Mouse (Mus musculus) MEL (cell line): ENCODE measurements around the gene Tnfsf12. TPM values are rescaled to one million over a fixed set of nuclear protein-coding genes. Genes with fewer than 3 reads are reported as not detected.

Experiments used
- DNase-seq: peaks from one replicate; pipeline ENCODE4 v3.0.0; 2011; ENCODE audit warnings: low read depth, low spot score
- H3K27ac ChIP-seq: 2 replicates; pipeline ENCODE4 v1.5.1; 2012; ENCODE audit warnings: low read depth, mild to moderate bottlenecking, control low read depth, low read length, moderate library complexity; ENCODE audit not compliant: control insufficient read depth
- H3K27me3 ChIP-seq, 2 experiments: fragments of 150-350 bp in 1 of 2; sonication (generic) in 1 of 2; 2 replicates each; pipeline ENCODE4 v1.6.1; 2012; ENCODE audit warnings: low read length in 2 of 2, mild to moderate bottlenecking in 2 of 2, improper control_type of control experiment in 1 of 2, moderate library complexity in 1 of 2; ENCODE audit not compliant: insufficient read depth in 2 of 2, control insufficient read depth in 1 of 2
- H3K36me3 ChIP-seq, 2 experiments: 2 replicates each; pipeline ENCODE4 v1.6.1; 2012 to 2014; ENCODE audit warnings: low read length in 2 of 2, improper control_type of control experiment in 1 of 2, inconsistent platforms in 1 of 2, mild to moderate bottlenecking in 1 of 2; ENCODE audit not compliant: insufficient read depth in 2 of 2, control insufficient read depth in 1 of 2
- H3K4me1 ChIP-seq, 2 experiments: fragments of 150-350 bp in 1 of 2; sonication (generic) in 1 of 2; 2 replicates each; pipeline ENCODE4 v1.6.1; 2012; ENCODE audit warnings: low read length in 2 of 2, improper control_type of control experiment in 1 of 2, mild to moderate bottlenecking in 1 of 2; ENCODE audit not compliant: insufficient read depth in 2 of 2, control insufficient read depth in 1 of 2
- H3K4me3 ChIP-seq, 2 experiments: fragments of 150-350 bp in 1 of 2; sonication (generic) in 1 of 2; 2 replicates each; pipeline ENCODE4 v1.5.1; 2012; ENCODE audit warnings: low read depth in 2 of 2, low read length in 2 of 2, mild to moderate bottlenecking in 2 of 2, moderate library complexity in 2 of 2, control low read depth in 1 of 2, improper control_type of control experiment in 1 of 2; ENCODE audit not compliant: control insufficient read depth in 1 of 2, insufficient read depth in 1 of 2
- H3K79me2 ChIP-seq: 2 replicates; pipeline ENCODE4 v1.6.1; 2012; ENCODE audit warnings: mild to moderate bottlenecking, low read length, moderate library complexity; ENCODE audit not compliant: control insufficient read depth, poor library complexity, insufficient read depth
- H3K9ac ChIP-seq: 2 replicates; pipeline ENCODE4 v1.6.1; 2012; ENCODE audit warnings: low read depth, mild to moderate bottlenecking, control low read depth, low read length, moderate library complexity; ENCODE audit not compliant: control insufficient read depth, poor library complexity, severe bottlenecking
- H3K9me3 ChIP-seq: fragments of 150-350 bp; sonication (generic); replicated peaks from 2 replicates; pipeline ENCODE4 v1.6.1; 2012; ENCODE audit warnings: mild to moderate bottlenecking, low read length, improper control_type of control experiment, moderate library complexity; ENCODE audit not compliant: insufficient read depth
- CHD1 ChIP-seq: IDR thresholded peaks from 2 replicates; pipeline ENCODE4 v1.6.1; 2012; ENCODE audit warnings: low read depth, mild to moderate bottlenecking, inconsistent platforms, low read length, improper control_type of control experiment
- CHD2 ChIP-seq: IDR thresholded peaks from 2 replicates; pipeline ENCODE4 v1.6.1; 2011; ENCODE audit warnings: low read length, improper control_type of control experiment
- CTCF ChIP-seq, 3 experiments: IDR thresholded peaks in 2 of 3; conservative IDR thresholded peaks in 1 of 3; 2 replicates each; pipeline ENCODE4 v1.5.1; 2011 to 2012; ENCODE audit warnings: low read length in 3 of 3, low read depth in 2 of 3, mild to moderate bottlenecking in 2 of 3, improper control_type of control experiment in 1 of 3, inconsistent platforms in 1 of 3, mixed read lengths in 1 of 3, moderate library complexity in 1 of 3; ENCODE audit not compliant: control insufficient read depth in 1 of 3, insufficient read depth in 1 of 3, poor library complexity in 1 of 3, severe bottlenecking in 1 of 3
- ELF1 ChIP-seq: IDR thresholded peaks from 2 replicates; pipeline ENCODE4 v1.6.1; 2014; ENCODE audit warnings: low read depth, mild to moderate bottlenecking, inconsistent platforms, low read length, improper control_type of control experiment, moderate library complexity
- ETS1 ChIP-seq: IDR thresholded peaks from 2 replicates; pipeline ENCODE4 v1.6.1; 2012; ENCODE audit warnings: low read depth, mild to moderate bottlenecking, inconsistent platforms, low read length, improper control_type of control experiment, moderate library complexity
- GATA1 ChIP-seq: IDR thresholded peaks from 2 replicates; pipeline ENCODE4 v1.6.1; 2011; ENCODE audit warnings: low read depth, low read length, improper control_type of control experiment
- KAT2A ChIP-seq: conservative IDR thresholded peaks from 2 replicates; pipeline ENCODE4 v1.6.1; 2012; ENCODE audit warnings: low read depth, low read length, improper control_type of control experiment, inconsistent platforms
- MEF2A ChIP-seq: IDR thresholded peaks from 2 replicates; pipeline ENCODE4 v1.6.1; 2014; ENCODE audit warnings: low read depth, mild to moderate bottlenecking, inconsistent platforms, low read length, improper control_type of control experiment; ENCODE audit not compliant: poor library complexity, insufficient replicate concordance, severe bottlenecking; ENCODE audit errors: extremely low read depth
- MXI1 ChIP-seq: IDR thresholded peaks from 2 replicates; pipeline ENCODE4 v1.6.1; 2011; ENCODE audit warnings: mild to moderate bottlenecking, low read depth, low read length, improper control_type of control experiment
- MYB ChIP-seq: IDR thresholded peaks from 2 replicates; pipeline ENCODE4 v1.6.1; 2011; ENCODE audit warnings: mild to moderate bottlenecking, low read depth, low read length, improper control_type of control experiment
- MYC ChIP-seq: IDR thresholded peaks from 2 replicates; pipeline ENCODE4 v1.6.1; 2011; ENCODE audit warnings: low read depth, mild to moderate bottlenecking, low read length, improper control_type of control experiment, moderate library complexity
- POLR2A ChIP-seq, 2 experiments: IDR thresholded peaks; 2 replicates each; pipeline ENCODE4 v1.6.1; 2011 to 2012; ENCODE audit warnings: low read length in 2 of 2, mild to moderate bottlenecking in 2 of 2, control low read depth in 1 of 2, improper control_type of control experiment in 1 of 2, low read depth in 1 of 2, moderate library complexity in 1 of 2; ENCODE audit not compliant: control insufficient read depth in 1 of 2, insufficient read depth in 1 of 2, poor library complexity in 1 of 2
- POLR2AphosphoS2 ChIP-seq: IDR thresholded peaks from 2 replicates; pipeline ENCODE4 v1.6.1; 2011; ENCODE audit warnings: low read length, improper control_type of control experiment
- POLR2AphosphoS5 ChIP-seq: IDR thresholded peaks from 2 replicates; pipeline ENCODE4 v1.6.1; 2012; ENCODE audit warnings: low read depth, borderline replicate concordance, mild to moderate bottlenecking, inconsistent platforms, low read length, moderate library complexity, mixed read lengths
- TAL1 ChIP-seq: IDR thresholded peaks from 2 replicates; pipeline ENCODE4 v1.6.1; 2012; ENCODE audit warnings: mild to moderate bottlenecking, inconsistent platforms, low read length, moderate library complexity, mixed read lengths
- TCF12 ChIP-seq: IDR thresholded peaks from 2 replicates; pipeline ENCODE4 v1.6.1; 2014; ENCODE audit warnings: low read depth, mild to moderate bottlenecking, inconsistent platforms, low read length, improper control_type of control experiment, moderate library complexity
- ZKSCAN1 ChIP-seq: IDR thresholded peaks from 2 replicates; pipeline ENCODE4 v1.6.1; 2012; ENCODE audit warnings: low read depth, mild to moderate bottlenecking, inconsistent platforms, low read length, improper control_type of control experiment, moderate library complexity
- ZNF384 ChIP-seq: IDR thresholded peaks from 2 replicates; pipeline ENCODE4 v1.6.1; 2012; ENCODE audit warnings: low read depth, mild to moderate bottlenecking, inconsistent platforms, low read length, improper control_type of control experiment
- polyA plus RNA-seq, 2 experiments: library from polyadenylated mRNA; stranded (reverse) in 1 of 2; unstranded in 1 of 2; fragments of >175 nt in 1 of 2; fragments of >200 nt in 1 of 2; gene quantifications; 2 replicates each; pipeline versions ENCODE4 v1.2.1 to v1.2.4; 2012; ENCODE audit warnings: low replicate concordance in 2 of 2, low read depth in 1 of 2; ENCODE audit not compliant: insufficient read length in 2 of 2, insufficient read depth in 1 of 2, missing spikeins in 1 of 2
- total RNA-seq: library from RNA; depleted of rRNA; stranded (reverse); fragments of 300-350 nt; gene quantifications from 2 replicates; pipeline ENCODE4 v1.2.3, GENCODE M21; 2012; rRNA removed

Tnfsf12 gene
- total and polyA plus RNA-seq, 3 experiments, result 0.10 TPM; not detected in 2

GRCm38 (mm10) chr11:69645860-69646259 lies 49.8 kb downstream of the Tnfsf12 start:
- Histone ChIP-seq H3K9ac (no peak overlapping the region), H3K9me3 (no peaks in the 10 kb centered on the region), H3K36me3 (peaks cover 0 to 56% of the 10 kb centered on the region in 2 experiments; a peak in 2 of 4 replicates), H3K27me3 (no peaks in the 10 kb centered on the region), H3K4me3 (no peak overlapping the region), H3K27ac (no peak overlapping the region), H3K79me2 (no peaks in the 10 kb centered on the region), H3K4me1 (no peaks in the 10 kb centered on the region)
- TF ChIP-seq TAL1 (no peak), POLR2AphosphoS5 (no peak), MYC (no peak), POLR2AphosphoS2 (no peak), KAT2A (no peak), MEF2A (no peak), CHD1 (no peak), CTCF (IDR thresholded peaks at IDR 0.05 in 2 of 3, conservative IDR thresholded peaks at IDR 0.05 in 1 of 3; ENCODE audit: control insufficient read depth in 1 of 3, insufficient read depth in 1 of 3, low read depth in 2 of 3, low read length in 3 of 3, poor library complexity in 1 of 3, severe bottlenecking in 1 of 3) (no peak), POLR2A (IDR thresholded peaks at IDR 0.05; ENCODE audit: control insufficient read depth in 1 of 2, insufficient read depth in 1 of 2, low read depth in 1 of 2, low read length in 2 of 2, poor library complexity in 1 of 2) (no peak), MYB (no peak), GATA1 (no peak), ZNF384 (no peak), TCF12 (no peak), MXI1 (no peak), CHD2 (no peak), ZKSCAN1 (no peak), ETS1 (no peak), ELF1 (no peak)
- DNase-seq, result no peak

Other genes with a start within 250 kb of the Tnfsf12 start
Only the 30 nearest of the 36 such genes appear.
- under 0.01 and 0.04 TPM in 2 replicates for gene Dnah2, start 146.7 kb downstream of the Tnfsf12 start, total RNA-seq
- under 1 TPM in 1 of 2 experiments, not detected in 1; 0.07 TPM for gene Dnah2, start 146.7 kb downstream of the Tnfsf12 start, polyA plus RNA-seq
- 0.20 and 0.23 TPM in 2 replicates for gene Efnb3, start 135.6 kb downstream of the Tnfsf12 start, total RNA-seq
- under 1 TPM in 1 of 2 experiments, not detected in 1; 0.72 TPM for gene Efnb3, start 135.6 kb downstream of the Tnfsf12 start, polyA plus RNA-seq
- 18.5 and 18.9 TPM in 2 replicates for gene Wrap53, start 115.6 kb downstream of the Tnfsf12 start, total RNA-seq
- gene Wrap53, start 115.6 kb downstream of the Tnfsf12 start, polyA plus RNA-seq, result 10 to 100 TPM in 1 of 2 experiments, not detected in 1; 24.5 TPM
- gene Trp53, start 115.5 kb downstream of the Tnfsf12 start, total RNA-seq, result 74.1 and 76.4 TPM in 2 replicates
- 100 to 1,000 TPM in 1 of 2 experiments, not detected in 1; 212 TPM for gene Trp53, start 115.5 kb downstream of the Tnfsf12 start, polyA plus RNA-seq
- gene Atp1b2, start 89.9 kb downstream of the Tnfsf12 start, total RNA-seq, result 13.4 and 15.1 TPM in 2 replicates
- gene Atp1b2, start 89.9 kb downstream of the Tnfsf12 start, polyA plus RNA-seq, result 100 to 1,000 TPM in 1 of 2 experiments, not detected in 1; 136 TPM
- not detected in 2 replicates for gene Shbg, start 77.9 kb downstream of the Tnfsf12 start, total RNA-seq
- not detected for gene Shbg, start 77.9 kb downstream of the Tnfsf12 start, polyA plus RNA-seq
- gene Sat2, start 73.8 kb downstream of the Tnfsf12 start, total RNA-seq, result not detected in 2 replicates
- gene Sat2, start 73.8 kb downstream of the Tnfsf12 start, polyA plus RNA-seq, result not detected
- 90.2 and 95.1 TPM in 2 replicates for gene Fxr2, start 62.9 kb downstream of the Tnfsf12 start, total RNA-seq
- gene Fxr2, start 62.9 kb downstream of the Tnfsf12 start, polyA plus RNA-seq, result 10 to 100 TPM in 1 of 2 experiments, not detected in 1; 97.6 TPM
- gene Sox15, start 40.5 kb downstream of the Tnfsf12 start, total RNA-seq, result not detected in 2 replicates
- gene Sox15, start 40.5 kb downstream of the Tnfsf12 start, polyA plus RNA-seq, result under 1 TPM in 1 of 2 experiments, not detected in 1; 0.11 TPM
- 60.9 and 62.1 TPM in 2 replicates for gene Mpdu1, start 33.2 kb downstream of the Tnfsf12 start, total RNA-seq
- 100 to 1,000 TPM; 101 to 259 TPM for gene Mpdu1, start 33.2 kb downstream of the Tnfsf12 start, polyA plus RNA-seq
- gene Cd68, start 29.7 kb downstream of the Tnfsf12 start, total RNA-seq, result 4.1 and 5.3 TPM in 2 replicates
- 10 to 100 TPM in 1 of 2 experiments, not detected in 1; 19.8 TPM for gene Cd68, start 29.7 kb downstream of the Tnfsf12 start, polyA plus RNA-seq
- 1,645 and 1,689 TPM in 2 replicates for gene Eif4a1, start 23.4 kb downstream of the Tnfsf12 start, total RNA-seq
- gene Eif4a1, start 23.4 kb downstream of the Tnfsf12 start, polyA plus RNA-seq, result 100 to 1,000 TPM; 114 to 634 TPM
- 121 and 147 TPM in 2 replicates for gene Senp3, start 13.8 kb downstream of the Tnfsf12 start, total RNA-seq
- gene Senp3, start 13.8 kb downstream of the Tnfsf12 start, polyA plus RNA-seq, result 100 to 1,000 TPM; 171 to 890 TPM
- gene Tnfsf13, start 10.1 kb downstream of the Tnfsf12 start, total RNA-seq, result 0.19 TPM in 1 of 2 replicates, not detected in the other
- gene Tnfsf13, start 10.1 kb downstream of the Tnfsf12 start, polyA plus RNA-seq, result under 1 TPM in 1 of 2 experiments, not detected in 1; 0.13 TPM
- gene Tnfsfm13, start 249 bp upstream of the Tnfsf12 start, total RNA-seq, result not detected in 2 replicates
- gene Tnfsfm13, start 249 bp upstream of the Tnfsf12 start, polyA plus RNA-seq, result not detected
- gene Polr2a, start 62.8 kb upstream of the Tnfsf12 start, total RNA-seq, result 16.6 and 22.2 TPM in 2 replicates
- 100 to 1,000 TPM in 1 of 2 experiments, 10 to 100 TPM in 1; 73.9 to 193 TPM for gene Polr2a, start 62.8 kb upstream of the Tnfsf12 start, polyA plus RNA-seq
- 0.08 TPM in 1 of 2 replicates, not detected in the other for gene Slc35g3, start 66.1 kb upstream of the Tnfsf12 start, total RNA-seq
- gene Slc35g3, start 66.1 kb upstream of the Tnfsf12 start, polyA plus RNA-seq, result under 1 TPM in 1 of 2 experiments, not detected in 1; 0.22 TPM
- gene Zbtb4, start 70.1 kb upstream of the Tnfsf12 start, total RNA-seq, result 1.4 and 2.4 TPM in 2 replicates
- 1 to 10 TPM in 1 of 2 experiments, not detected in 1; 2.7 TPM for gene Zbtb4, start 70.1 kb upstream of the Tnfsf12 start, polyA plus RNA-seq
- 0.31 and 0.33 TPM in 2 replicates for gene Chrnb1, start 100.1 kb upstream of the Tnfsf12 start, total RNA-seq
- 1 to 10 TPM in 1 of 2 experiments, not detected in 1; 1.6 TPM for gene Chrnb1, start 100.1 kb upstream of the Tnfsf12 start, polyA plus RNA-seq
- gene Fgf11, start 106.0 kb upstream of the Tnfsf12 start, total RNA-seq, result 4.8 and 5.1 TPM in 2 replicates
- gene Fgf11, start 106.0 kb upstream of the Tnfsf12 start, polyA plus RNA-seq, result 10 to 100 TPM in 1 of 2 experiments, not detected in 1; 26.8 TPM
- gene Tmem102, start 109.8 kb upstream of the Tnfsf12 start, total RNA-seq, result 0.29 and 0.31 TPM in 2 replicates
- 1 to 10 TPM in 1 of 2 experiments, not detected in 1; 2.4 TPM for gene Tmem102, start 109.8 kb upstream of the Tnfsf12 start, polyA plus RNA-seq
- gene Gm39566, start 119.4 kb upstream of the Tnfsf12 start, total RNA-seq, result 0.04 TPM in 1 of 2 replicates, not detected in the other
- not detected for gene Gm39566, start 119.4 kb upstream of the Tnfsf12 start, polyA plus RNA-seq
- not detected in 2 replicates for gene Spem2, start 122.6 kb upstream of the Tnfsf12 start, total RNA-seq
- not detected for gene Spem2, start 122.6 kb upstream of the Tnfsf12 start, polyA plus RNA-seq
- 0.19 TPM in 1 of 2 replicates, not detected in the other for gene Spem1, start 126.3 kb upstream of the Tnfsf12 start, total RNA-seq
- under 1 TPM in 1 of 2 experiments, not detected in 1; 0.15 TPM for gene Spem1, start 126.3 kb upstream of the Tnfsf12 start, polyA plus RNA-seq
- 20.3 and 20.9 TPM in 2 replicates for gene Nlgn2, start 141.9 kb upstream of the Tnfsf12 start, total RNA-seq
- 10 to 100 TPM; 29.8 to 43.3 TPM for gene Nlgn2, start 141.9 kb upstream of the Tnfsf12 start, polyA plus RNA-seq
- 176 and 190 TPM in 2 replicates for gene Tmem256, start 142.7 kb upstream of the Tnfsf12 start, total RNA-seq
- 100 to 1,000 TPM in 1 of 2 experiments, not detected in 1; 181 TPM for gene Tmem256, start 142.7 kb upstream of the Tnfsf12 start, polyA plus RNA-seq
- gene Plscr3, start 150.5 kb upstream of the Tnfsf12 start, total RNA-seq, result 3.8 and 4.6 TPM in 2 replicates
- gene Plscr3, start 150.5 kb upstream of the Tnfsf12 start, polyA plus RNA-seq, result 10 to 100 TPM in 1 of 2 experiments, not detected in 1; 26.0 TPM
- gene Tnk1, start 162.9 kb upstream of the Tnfsf12 start, total RNA-seq, result 0.13 and 0.35 TPM in 2 replicates
- gene Tnk1, start 162.9 kb upstream of the Tnfsf12 start, polyA plus RNA-seq, result under 1 TPM in 1 of 2 experiments, not detected in 1; 0.25 TPM
- not detected in 2 replicates for gene Tmem95, start 182.2 kb upstream of the Tnfsf12 start, total RNA-seq
- gene Tmem95, start 182.2 kb upstream of the Tnfsf12 start, polyA plus RNA-seq, result not detected
- gene Kctd11, start 185.6 kb upstream of the Tnfsf12 start, total RNA-seq, result 0.19 and 0.26 TPM in 2 replicates
- gene Kctd11, start 185.6 kb upstream of the Tnfsf12 start, polyA plus RNA-seq, result under 1 TPM in 1 of 2 experiments, not detected in 1; 0.49 TPM